Mouse (Mus musculus): ENCODE data around the gene Acsl5. TPM values are rescaled to one million over a fixed set of nuclear protein-coding genes. Genes with fewer than 3 reads are reported as not detected.
A peak's percentile ranks its signal among the peaks of the same experiment; 100 is the strongest.

Gene Acsl5
- polyA plus RNA-seq, 1 experiment from 2014 or later: 31.0 TPM

DNA sequence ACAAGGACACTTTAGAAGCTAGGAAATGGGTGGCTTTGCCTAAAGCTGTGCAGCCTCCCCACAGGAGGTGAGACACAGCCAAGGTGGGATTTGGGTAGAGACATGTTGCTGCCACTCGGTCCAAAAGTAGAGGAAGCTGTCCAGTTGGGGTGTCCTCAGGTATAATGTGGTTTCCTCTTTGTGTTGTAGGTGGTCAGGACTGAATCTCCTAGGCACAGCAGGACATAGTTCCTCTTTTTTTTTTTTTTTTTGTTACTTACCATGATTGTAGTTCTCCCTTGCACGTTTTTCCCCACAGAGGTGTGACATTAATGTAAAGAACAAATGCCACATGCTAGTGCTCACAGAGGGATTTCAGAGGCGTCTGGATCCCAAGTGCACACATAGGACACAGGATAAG lies 13.5 kb downstream of the Acsl5 start:
- H3K36me3 ChIP-seq (ENCODE audit: control insufficient read depth, insufficient read depth, low read length): no peaks in the 10 kb centered on the region
- H3K4me3 ChIP-seq (ENCODE audit: low read depth, low read length): no peak overlapping the region
- no peak overlapping the region for H3K9ac ChIP-seq (ENCODE audit: low read depth, low read length)
- peaks cover 8% of the 10 kb centered on the region for H3K4me1 ChIP-seq (ENCODE audit: control insufficient read depth, insufficient read depth, low read length)
- H3K4me2 ChIP-seq (ENCODE audit: low read depth, low read length): no peak overlapping the region
- no peak overlapping the region for H3K27ac ChIP-seq (replicated peaks; ENCODE audit: low read depth, low read length)
- H3K9me3 ChIP-seq (ENCODE audit: control insufficient read depth, low read length): no peaks in the 10 kb centered on the region
- no peak for DNase-seq (ENCODE audit: low spot score)
- ATAC-seq (ENCODE audit: low read depth): no peak
- H3K27me3 ChIP-seq (replicated peaks; ENCODE audit: control insufficient read depth, insufficient read depth, low read length): no peaks in the 10 kb centered on the region
- 61% methylated on average over 3 of the region's 3 CpGs for WGBS

- Histone ChIP-seq H3K9me3 (ENCODE audit: control insufficient read depth, low read length) (no peaks in the 10 kb centered on the region), H3K36me3 (ENCODE audit: control insufficient read depth, insufficient read depth, low read length) (no peaks in the 10 kb centered on the region), H3K9ac (ENCODE audit: low read depth, low read length) (no peak overlapping the region), H3K4me2 (ENCODE audit: low read depth, low read length) (no peak overlapping the region), H3K4me3 (ENCODE audit: low read depth, low read length) (no peak overlapping the region), H3K4me1 (ENCODE audit: control insufficient read depth, insufficient read depth, low read length) (peaks cover 8% of the 10 kb centered on the region), H3K27me3 (replicated peaks; ENCODE audit: control insufficient read depth, insufficient read depth, low read length) (no peaks in the 10 kb centered on the region), H3K27ac (replicated peaks; ENCODE audit: low read depth, low read length) (no peak overlapping the region; the same call in 1 of the 2 replicates)
- DNase-seq (ENCODE audit: low spot score) (peak; percentile 71), ATAC-seq (ENCODE audit: low read depth) (no peak)
- WGBS: 73% methylated on average over 3 of the region's 3 CpGs
Observed at GRCm38 (mm10) chr19:55266786-55267185, 15.0 kb downstream of the Acsl5 start.

DNA sequence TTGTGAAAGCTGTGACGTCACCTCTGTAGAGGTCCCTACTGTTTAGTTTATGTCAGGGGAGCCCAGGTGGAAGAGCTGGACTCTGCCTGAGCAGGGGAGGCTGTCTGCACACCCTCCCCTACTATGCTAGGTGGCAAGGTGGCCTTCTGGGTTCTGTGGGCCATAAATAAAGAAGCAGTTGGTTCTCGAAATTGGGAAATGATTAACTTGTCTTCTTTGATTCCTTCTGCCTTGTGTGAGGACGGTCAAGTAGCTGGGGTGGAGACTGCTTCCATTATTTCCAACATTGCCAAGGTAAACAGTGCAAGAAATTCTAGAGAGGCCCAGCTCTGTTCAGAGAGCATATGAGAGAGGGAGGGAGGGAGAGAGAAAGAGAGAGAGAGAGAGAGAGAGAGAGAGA lies 16.4 kb downstream of the Acsl5 start:
- Histone ChIP-seq H3K27me3 (replicated peaks; ENCODE audit: control insufficient read depth, insufficient read depth, low read length) (no peaks in the 10 kb centered on the region), H3K27ac (replicated peaks; ENCODE audit: low read depth, low read length) (no peak overlapping the region), H3K9ac (ENCODE audit: low read depth, low read length) (no peak overlapping the region), H3K4me2 (ENCODE audit: low read depth, low read length) (no peak overlapping the region), H3K4me1 (ENCODE audit: control insufficient read depth, insufficient read depth, low read length) (peaks cover 8% of the 10 kb centered on the region), H3K4me3 (ENCODE audit: low read depth, low read length) (no peak overlapping the region), H3K9me3 (ENCODE audit: control insufficient read depth, low read length) (no peaks in the 10 kb centered on the region), H3K36me3 (ENCODE audit: control insufficient read depth, insufficient read depth, low read length) (no peaks in the 10 kb centered on the region)
- ATAC-seq (ENCODE audit: low read depth): no peak
- 57% methylated on average over 3 of the region's 3 CpGs for WGBS
- DNase-seq (ENCODE audit: low spot score): no peak

GRCm38 (mm10) chr19:55269051-55269450 lies 17.3 kb downstream of the Acsl5 start:
- DNase-seq (ENCODE audit: low spot score) (no peak), ATAC-seq (ENCODE audit: low read depth) (no peak)
- Histone ChIP-seq H3K36me3 (ENCODE audit: control insufficient read depth, insufficient read depth, low read length) (no peaks in the 10 kb centered on the region), H3K9me3 (ENCODE audit: control insufficient read depth, low read length) (no peaks in the 10 kb centered on the region), H3K4me3 (ENCODE audit: low read depth, low read length) (no peak overlapping the region), H3K27me3 (replicated peaks; ENCODE audit: control insufficient read depth, insufficient read depth, low read length) (no peaks in the 10 kb centered on the region), H3K4me1 (ENCODE audit: control insufficient read depth, insufficient read depth, low read length) (peaks cover 8% of the 10 kb centered on the region), H3K27ac (replicated peaks; ENCODE audit: low read depth, low read length) (no peak overlapping the region), H3K9ac (ENCODE audit: low read depth, low read length) (no peak overlapping the region), H3K4me2 (ENCODE audit: low read depth, low read length) (no peak overlapping the region)
- WGBS: 75% methylated on average over 5 of the region's 5 CpGs

DNA sequence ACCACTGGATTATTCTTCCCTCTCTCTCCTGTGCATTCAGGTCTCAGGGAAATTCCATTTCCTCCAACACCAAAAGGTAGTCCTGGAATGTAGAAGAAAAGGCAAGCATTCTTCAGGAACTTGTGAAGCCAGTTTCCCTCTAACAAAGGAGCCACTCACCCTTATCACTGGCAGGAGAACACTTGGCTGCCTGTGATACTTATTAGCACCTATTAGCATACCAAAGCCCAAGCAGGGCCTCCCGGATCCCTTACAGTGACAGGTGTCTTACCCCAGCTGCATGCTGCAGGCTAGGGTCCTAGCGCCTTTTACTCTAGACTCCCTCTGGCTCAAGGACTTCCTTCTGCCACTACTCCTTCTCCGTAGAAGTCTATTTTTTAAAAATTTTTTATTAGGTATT lies 19.7 kb downstream of the Acsl5 start:
- Histone ChIP-seq H3K9me3 (ENCODE audit: control insufficient read depth, low read length) (no peaks in the 10 kb centered on the region), H3K27ac (replicated peaks; ENCODE audit: low read depth, low read length) (0 out of 2 replicates have a peak overlapping the region, but pooled peaks have one; percentile 42), H3K36me3 (ENCODE audit: control insufficient read depth, insufficient read depth, low read length) (no peaks in the 10 kb centered on the region), H3K4me1 (ENCODE audit: control insufficient read depth, insufficient read depth, low read length) (peaks cover 8% of the 10 kb centered on the region), H3K4me2 (ENCODE audit: low read depth, low read length) (no peak overlapping the region), H3K27me3 (replicated peaks; ENCODE audit: control insufficient read depth, insufficient read depth, low read length) (no peaks in the 10 kb centered on the region), H3K4me3 (ENCODE audit: low read depth, low read length) (no peak overlapping the region), H3K9ac (ENCODE audit: low read depth, low read length) (no peak overlapping the region)
- 42% methylated on average over 3 of the region's 3 CpGs for WGBS
- ATAC-seq (ENCODE audit: low read depth): peak; percentile 89; the same call in 1 of the 2 replicates
- peak; percentile 77 for DNase-seq (ENCODE audit: low spot score)

GRCm38 (mm10) chr19:55273340-55273739 lies 21.6 kb downstream of the Acsl5 start:
- WGBS: 78% methylated on average over 6 of the region's 6 CpGs
- Histone ChIP-seq H3K27ac (replicated peaks; ENCODE audit: low read depth, low read length) (no peak overlapping the region), H3K27me3 (replicated peaks; ENCODE audit: control insufficient read depth, insufficient read depth, low read length) (no peaks in the 10 kb centered on the region), H3K4me2 (ENCODE audit: low read depth, low read length) (no peak overlapping the region), H3K4me1 (ENCODE audit: control insufficient read depth, insufficient read depth, low read length) (peaks cover under 1% of the 10 kb centered on the region), H3K9me3 (ENCODE audit: control insufficient read depth, low read length) (no peaks in the 10 kb centered on the region), H3K9ac (ENCODE audit: low read depth, low read length) (no peak overlapping the region), H3K36me3 (ENCODE audit: control insufficient read depth, insufficient read depth, low read length) (0 out of 2 replicates have a peak, but pooled peaks cover 3% of the 10 kb centered on the region), H3K4me3 (ENCODE audit: low read depth, low read length) (no peak overlapping the region)
- DNase-seq (ENCODE audit: low spot score): no peak
- no peak for ATAC-seq (ENCODE audit: low read depth)

DNA sequence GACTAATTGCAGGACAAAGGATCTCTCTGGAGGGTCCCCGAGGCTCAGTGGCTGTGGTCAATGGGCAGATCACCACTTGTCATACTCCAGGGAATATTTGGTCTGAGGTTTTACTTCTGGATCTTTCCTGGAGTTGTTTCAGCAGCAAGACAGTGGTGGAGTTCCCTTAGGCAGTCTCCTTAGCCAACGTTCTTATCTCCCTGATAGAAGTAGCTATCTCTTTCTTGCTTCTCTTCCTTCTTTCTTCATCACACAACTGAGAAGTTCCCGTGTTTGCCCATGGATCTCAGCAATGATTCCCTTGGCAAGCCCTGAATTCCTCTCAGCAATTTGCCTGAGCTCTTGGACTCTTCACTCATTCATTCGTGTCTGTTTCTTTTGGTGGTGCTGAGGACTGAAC lies 24.4 kb downstream of the Acsl5 start:
- 85% methylated on average over 4 of the region's 4 CpGs for WGBS
- no peak for ATAC-seq (ENCODE audit: low read depth)

GRCm38 (mm10) chr19:55276770-55277169 lies 25.0 kb downstream of the Acsl5 start:
- ATAC-seq (ENCODE audit: low read depth) (no peak), DNase-seq (ENCODE audit: low spot score) (no peak)
- Histone ChIP-seq H3K27ac (replicated peaks; ENCODE audit: low read depth, low read length) (no peak overlapping the region), H3K4me3 (ENCODE audit: low read depth, low read length) (no peak overlapping the region), H3K9ac (ENCODE audit: low read depth, low read length) (no peak overlapping the region), H3K4me2 (ENCODE audit: low read depth, low read length) (no peak overlapping the region), H3K27me3 (replicated peaks; ENCODE audit: control insufficient read depth, insufficient read depth, low read length) (no peaks in the 10 kb centered on the region), H3K9me3 (ENCODE audit: control insufficient read depth, low read length) (no peaks in the 10 kb centered on the region), H3K4me1 (ENCODE audit: control insufficient read depth, insufficient read depth, low read length) (no peaks in the 10 kb centered on the region), H3K36me3 (ENCODE audit: control insufficient read depth, insufficient read depth, low read length) (peaks cover 8% of the 10 kb centered on the region; the same call in 1 of the 2 replicates)
- 85% methylated on average over 3 of the region's 3 CpGs for WGBS

More for the DNA sequence above, 24.4 kb downstream of the Acsl5 start:
- H3K36me3 ChIP-seq (ENCODE audit: control insufficient read depth, insufficient read depth, low read length): peaks cover 3% of the 10 kb centered on the region; the same call in 1 of the 2 replicates
- no peaks in the 10 kb centered on the region for H3K27me3 ChIP-seq (replicated peaks; ENCODE audit: control insufficient read depth, insufficient read depth, low read length)
- H3K27ac ChIP-seq (replicated peaks; ENCODE audit: low read depth, low read length): no peak overlapping the region
- no peak overlapping the region for H3K4me3 ChIP-seq (ENCODE audit: low read depth, low read length)
- no peak for DNase-seq (ENCODE audit: low spot score)
- no peak overlapping the region for H3K9ac ChIP-seq (ENCODE audit: low read depth, low read length)
- no peaks in the 10 kb centered on the region for H3K4me1 ChIP-seq (ENCODE audit: control insufficient read depth, insufficient read depth, low read length)
- H3K4me2 ChIP-seq (ENCODE audit: low read depth, low read length): no peak overlapping the region
- no peaks in the 10 kb centered on the region for H3K9me3 ChIP-seq (ENCODE audit: control insufficient read depth, low read length)

DNA sequence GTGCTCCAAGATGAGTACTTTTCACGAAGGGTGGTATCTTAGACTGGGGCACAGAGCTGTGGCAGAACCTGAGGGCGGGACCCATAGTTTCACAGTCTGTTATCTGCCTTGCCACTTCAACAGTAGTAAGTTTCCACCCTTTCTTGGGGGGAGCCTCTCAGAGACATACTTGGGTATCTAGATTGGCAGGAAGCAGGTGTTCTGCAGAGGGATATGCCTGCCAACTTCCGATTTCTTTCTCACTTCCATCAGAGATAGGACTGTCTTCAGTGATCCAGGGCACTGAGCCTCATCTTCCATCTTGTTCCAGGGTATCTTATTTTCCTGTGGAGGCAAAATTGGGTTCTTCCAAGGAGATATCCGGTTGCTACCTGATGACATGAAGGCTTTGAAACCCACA lies 32.4 kb downstream of the Acsl5 start:
- Histone ChIP-seq H3K4me3 (ENCODE audit: low read depth, low read length) (no peak overlapping the region), H3K36me3 (ENCODE audit: control insufficient read depth, insufficient read depth, low read length) (peaks cover 22% of the 10 kb centered on the region), H3K9ac (ENCODE audit: low read depth, low read length) (no peak overlapping the region), H3K9me3 (ENCODE audit: control insufficient read depth, low read length) (no peaks in the 10 kb centered on the region), H3K27me3 (replicated peaks; ENCODE audit: control insufficient read depth, insufficient read depth, low read length) (no peaks in the 10 kb centered on the region), H3K4me1 (ENCODE audit: control insufficient read depth, insufficient read depth, low read length) (no peaks in the 10 kb centered on the region), H3K4me2 (ENCODE audit: low read depth, low read length) (no peak overlapping the region), H3K27ac (replicated peaks; ENCODE audit: low read depth, low read length) (no peak overlapping the region)
- ATAC-seq (ENCODE audit: low read depth): no peak
- 84% methylated on average over 4 of the region's 4 CpGs for WGBS
- DNase-seq (ENCODE audit: low spot score): no peak

Data from embryonic facial prominence, embryonic 14.5 days (tissue).